Comparison of ENCODE assay signal across 11 mouse cellular contexts in the genomic region with DNA sequence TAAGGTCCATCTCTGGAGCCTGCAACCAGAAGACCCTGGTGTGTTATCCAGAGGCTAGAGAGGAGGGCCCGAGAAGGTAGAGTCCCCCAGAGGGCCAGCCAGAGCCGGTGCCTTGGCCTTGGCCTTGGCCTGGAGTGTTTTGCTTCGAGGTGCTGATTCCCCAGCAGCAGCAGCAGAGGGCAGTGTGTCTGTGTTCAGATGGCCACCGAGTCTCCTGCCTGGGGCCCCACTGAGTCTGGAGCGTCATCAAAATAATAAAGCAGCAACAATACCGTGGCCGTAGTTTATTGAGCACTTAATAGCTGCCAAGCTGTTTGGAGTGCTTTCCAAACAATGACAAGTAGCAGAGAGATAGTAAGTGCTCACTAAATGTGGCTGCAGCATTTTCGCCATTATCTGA. TPM values are rescaled to one million over a fixed set of nuclear protein-coding genes. Genes with fewer than 3 reads are reported as not detected.
A peak's percentile ranks its signal among the peaks of the same experiment; 100 is the strongest.
DNase-seq lines count a peak whose midpoint lies in the region; ATAC-seq and TF ChIP-seq lines count a peak whose summit lies in the region.
"Had no signal": no experiment of that assay in that cellular context is flagged by ENCODE, and none has a peak within 500 bp of the region (broad histone marks: within the 10 kb centered on the region; RNA-seq: fewer than 3 reads in every experiment).

No protein-coding gene starts in this region.

- H3K4me2 ChIP-seq in liver, embryonic 14.5 days (ENCODE audit: low read depth) = no peak overlapping the region
- H3K4me2 ChIP-seq in liver, embryonic 11.5 days = no peak overlapping the region
- H3K4me2 ChIP-seq in midbrain, postnatal 0 days (ENCODE audit: low read depth, low read length, poor library complexity, severe bottlenecking) = peak overlapping the region; percentile 68; the same call in 1 of the 2 replicates

- no peak for ATAC-seq in liver, embryonic 14.5 days (ENCODE audit: insufficient read depth)
- ATAC-seq in liver, embryonic 11.5 days (replicated peaks; ENCODE audit: low FRiP score) = no peak
- no peak for ATAC-seq in midbrain, postnatal 0 days (ENCODE audit: low FRiP score)
- ATAC-seq: inflammation-experienced regulatory T-cells, adult 6 months had no signal

- no peak overlapping the region for H3K27ac ChIP-seq in liver, embryonic 14.5 days
- no peak overlapping the region for H3K27ac ChIP-seq in liver, embryonic 11.5 days (ENCODE audit: low read depth, low read length)
- H3K27ac ChIP-seq in cortical plate, adult 2 months (ENCODE audit: insufficient read depth, low read length) = no peak overlapping the region
- H3K27ac ChIP-seq in midbrain, postnatal 0 days (ENCODE audit: low read depth, low read length) = no peak overlapping the region

- H3K4me1 ChIP-seq in liver, embryonic 14.5 days (replicated peaks; ENCODE audit: control insufficient read depth in 2 of 2, insufficient read depth in 2 of 2, low read length in 1 of 2) = no peaks in the 10 kb centered on the region
- H3K4me1 ChIP-seq in liver, embryonic 11.5 days (replicated peaks; ENCODE audit: control insufficient read depth, insufficient read depth, low read length) = peaks cover under 1% of the 10 kb centered on the region; the same call in 1 of the 2 replicates
- 0 out of 2 replicates have a peak, but pooled peaks cover 3% of the 10 kb centered on the region for H3K4me1 ChIP-seq in cortical plate, adult 2 months (ENCODE audit: control insufficient read depth, insufficient read depth, low read length)
- H3K4me1 ChIP-seq in midbrain, postnatal 0 days (ENCODE audit: insufficient read depth, low read length) = peaks cover 6% of the 10 kb centered on the region; the same call in 1 of the 2 replicates

- H3K9ac ChIP-seq in liver, embryonic 14.5 days (replicated peaks) = no peak overlapping the region
- no peak overlapping the region for H3K9ac ChIP-seq in liver, embryonic 11.5 days (ENCODE audit: low read depth, low read length)
- no peak overlapping the region for H3K9ac ChIP-seq in midbrain, postnatal 0 days (replicated peaks; ENCODE audit: low read length, poor library complexity, severe bottlenecking)

- no peak for TF ChIP-seq EP300 in liver, embryonic 14.5 days (IDR thresholded peaks at IDR 0.05; ENCODE audit: low read depth)

- H3K4me3 ChIP-seq in liver, embryonic 14.5 days (ENCODE audit: insufficient read depth in 1 of 2, low read depth in 2 of 2, low read length in 2 of 2) = no peak overlapping the region
- H3K4me3 ChIP-seq in liver, embryonic 11.5 days (ENCODE audit: low read depth, low read length) = no peak overlapping the region
- no peak overlapping the region for H3K4me3 ChIP-seq in cortical plate, adult 2 months (ENCODE audit: insufficient read depth, low read length)
- H3K4me3 ChIP-seq in midbrain, postnatal 0 days (ENCODE audit: low read depth, low read length) = no peak overlapping the region

- WGBS in liver, embryonic 14.5 days (ENCODE audit: insufficient replicate concordance) = 23% methylated on average over 8 of the region's 8 CpGs
- WGBS in liver, embryonic 11.5 days = 35% methylated on average over 8 of the region's 8 CpGs
- WGBS in midbrain, postnatal 0 days = 33% methylated on average over 8 of the region's 8 CpGs

- no peaks in the 10 kb centered on the region for H3K9me3 ChIP-seq in liver, embryonic 14.5 days (ENCODE audit: control insufficient read depth, low read length)
- H3K9me3 ChIP-seq in liver, embryonic 11.5 days (ENCODE audit: control insufficient read depth, low read length) = no peaks in the 10 kb centered on the region
- no peaks in the 10 kb centered on the region for H3K9me3 ChIP-seq in midbrain, postnatal 0 days (ENCODE audit: low read length)

- 0 out of 2 replicates have a peak, but pooled peaks have one; percentile 16 for TF ChIP-seq CTCF in liver, embryonic 14.5 days (IDR thresholded peaks at IDR 0.05; ENCODE audit: low read depth)
- peak; percentile 30 for TF ChIP-seq CTCF in cortical plate, adult 2 months (IDR thresholded peaks at IDR 0.05; ENCODE audit: extremely low read depth, insufficient read depth, low read length)
- TF ChIP-seq CTCF in midbrain, postnatal 0 days (IDR thresholded peaks at IDR 0.05) = peak; percentile 66

- DNase-seq in cerebellum, postnatal 10 days = peak; percentile 48 to 54
- DNase-seq in cerebellum, adult 8-10 months = no peak
- no peak for DNase-seq in liver, embryonic 14.5 days (ENCODE audit: low read depth in 3 of 3, low spot score in 3 of 3)
- DNase-seq in liver, embryonic 11.5 days (ENCODE audit: low spot score) = no peak
- DNase-seq in midbrain, postnatal 0 days (ENCODE audit: low spot score) = no peak
- no peak for DNase-seq in gastrocnemius, postnatal 4 days (ENCODE audit: low spot score in 2 of 2)
- no peak for DNase-seq in layer of hippocampus, postnatal 14 days (ENCODE audit: low spot score in 2 of 2)
- DNase-seq: heart, adult 11 months; liver had no signal

- TF ChIP-seq POLR2A in cortical plate, adult 2 months (IDR thresholded peaks at IDR 0.05; ENCODE audit: extremely low read depth, insufficient read depth, low read length) = no peak

- peaks cover 31% of the 10 kb centered on the region for H3K27me3 ChIP-seq in liver, embryonic 14.5 days (ENCODE audit: control insufficient read depth, insufficient read depth, low read length)
- H3K27me3 ChIP-seq in liver, embryonic 11.5 days (replicated peaks; ENCODE audit: control insufficient read depth, insufficient read depth, low read length) = peaks cover 81% of the 10 kb centered on the region
- 0 out of 2 replicates have a peak, but pooled peaks cover 17% of the 10 kb centered on the region for H3K27me3 ChIP-seq in midbrain, postnatal 0 days (ENCODE audit: insufficient read depth, low read length)

- no peaks in the 10 kb centered on the region for H3K36me3 ChIP-seq in liver, embryonic 14.5 days (replicated peaks; ENCODE audit: control insufficient read depth, insufficient read depth, low read depth)
- H3K36me3 ChIP-seq in liver, embryonic 11.5 days (ENCODE audit: control insufficient read depth, insufficient read depth, low read length) = no peaks in the 10 kb centered on the region
- H3K36me3 ChIP-seq in midbrain, postnatal 0 days (ENCODE audit: insufficient read depth, low read length) = no peaks in the 10 kb centered on the region

RNA-seq across cellular contexts. Expression of gene Grik3, which starts 5.0 kb away (rescaled TPM):
- under 0.01 and 0.04 TPM in 2 replicates for polyA plus RNA-seq in liver, embryonic 14.5 days (2012; rRNA removed)
- 0.01 TPM in 1 of 2 replicates, not detected in the other for polyA plus RNA-seq in liver, embryonic 14.5 days (2014; fragmentation: Nextera tagmentation; extraction: Ambion mirVana)
- polyA plus RNA-seq in liver, embryonic 11.5 days (2014; fragmentation: Nextera tagmentation; extraction: Ambion mirVana) = 0.01 and 0.06 TPM in 2 replicates
- 27.5 and 29.5 TPM in 2 replicates for polyA plus RNA-seq in cortical plate, adult 2 months (2012; rRNA removed)
- total RNA-seq in midbrain, postnatal 0 days (2014; rRNA removed) = 22.7 and 24.6 TPM in 2 replicates
- 2.5 and 3.3 TPM in 2 replicates for polyA plus RNA-seq in midbrain, postnatal 0 days (2015; fragmentation: Nextera tagmentation; extraction: Ambion mirVana)
- total RNA-seq in gastrocnemius, postnatal 4 days (2021) = under 1 TPM; 0.31 to 0.54 TPM
- 10 to 100 TPM; 19.4 to 24.6 TPM for total RNA-seq in layer of hippocampus, postnatal 14 days (2021)
- polyA plus RNA-seq: inflammation-experienced regulatory T-cells, adult 6 months had no signal

Comparison
In these comparisons a context has a peak if more than half of its experiments do, and no peak if none do; other contexts are left out.
1. DNase-seq: peak in cerebellum, postnatal 10 days (2 of 2); none in cerebellum, adult 8-10 months (single experiment), liver, embryonic 14.5 days (0 of 3), liver, embryonic 11.5 days (single experiment), midbrain, postnatal 0 days (single experiment), gastrocnemius, postnatal 4 days (0 of 2) and layer of hippocampus, postnatal 14 days (0 of 2).
2. CTCF ChIP-seq: peak in every context shown above with its lines; median percentile 66 in midbrain, postnatal 0 days; 30 in cortical plate, adult 2 months; 16 in liver, embryonic 14.5 days.